Mouse (Mus musculus) embryonic fibroblast, embryonic 13.5 days (primary cell): ENCODE measurements around the gene Gm44596.

ENCODE experiments used
- CTCF ChIP-seq: IDR thresholded peaks from 2 replicates; pipeline ENCODE4 v1.5.1; 2011; ENCODE audit warnings: mild to moderate bottlenecking, control low read depth, low read length, moderate library complexity, borderline replicate concordance; ENCODE audit not compliant: insufficient read depth
- POLR2A ChIP-seq: IDR thresholded peaks from 2 replicates; pipeline ENCODE4 v1.6.1; 2011; ENCODE audit warnings: low read depth, mild to moderate bottlenecking, control low read depth, low read length, moderate library complexity

DNA sequence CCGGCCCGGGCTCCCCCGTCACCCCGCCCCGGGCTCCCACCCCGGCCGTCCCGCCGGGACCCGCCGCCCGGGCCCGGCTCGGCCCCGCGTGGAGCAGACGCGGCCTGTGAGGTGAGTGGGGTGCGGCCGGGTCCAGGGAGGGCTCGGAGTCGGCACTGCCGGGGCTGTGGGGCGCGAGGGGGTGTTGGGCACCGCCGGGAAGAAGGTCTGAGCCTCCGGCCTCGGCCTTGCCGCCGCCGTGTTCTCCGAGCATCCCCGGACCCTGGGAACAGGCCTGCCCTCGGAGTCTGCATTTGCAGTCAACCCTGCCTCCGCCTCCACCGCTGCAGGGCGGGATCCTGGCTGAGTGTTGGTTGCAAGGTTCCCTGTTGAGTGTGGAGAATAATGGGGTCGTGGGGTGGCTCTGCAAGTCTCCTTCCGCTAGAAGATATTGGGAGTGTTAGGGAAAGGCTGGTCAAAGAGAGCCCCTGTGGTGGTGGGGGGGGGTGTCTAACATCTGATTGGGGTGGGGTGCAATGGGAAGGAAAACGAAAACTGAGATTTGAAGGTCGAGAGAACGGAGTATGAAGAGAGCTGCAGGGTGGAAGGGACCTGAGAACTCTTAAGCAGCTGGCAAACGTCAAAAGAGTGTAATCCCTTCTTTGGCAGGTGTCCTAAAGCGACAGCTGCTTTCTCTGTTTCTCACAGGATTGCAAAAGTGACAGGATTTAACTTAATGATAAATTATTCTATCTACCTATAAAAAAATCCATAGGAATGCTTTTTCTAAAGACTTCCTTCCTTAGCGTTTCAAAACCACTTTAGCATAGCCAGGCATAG lies 12.1 kb upstream of the Gm44596 start:
- TF ChIP-seq CTCF (no peak), POLR2A (no peak)
